Mouse (Mus musculus) brain, embryonic 14.5 days (tissue): ENCODE results near the gene Ablim1.

Source experiments
- CTCF ChIP-seq: fragments of 200-500 bp; IDR thresholded peaks from 2 replicates; pipeline ENCODE4 v1.5.1; 2012; ENCODE audit warnings: inconsistent platforms, mild to moderate bottlenecking, moderate library complexity, borderline replicate concordance; ENCODE audit not compliant: insufficient read depth, insufficient read length; ENCODE audit errors: extremely low read depth
- POLR2A ChIP-seq: fragments of 200-500 bp; IDR thresholded peaks from 2 replicates; pipeline ENCODE4 v1.6.1; 2012; ENCODE audit warnings: mild to moderate bottlenecking, inconsistent platforms, borderline replicate concordance; ENCODE audit not compliant: poor library complexity, insufficient read depth, insufficient read length, severe bottlenecking; ENCODE audit errors: extremely low read depth

GRCm38 (mm10) chr19:57304666-57305065 is 10.1 kb downstream of the Ablim1 start:
- TF ChIP-seq CTCF (no peak), POLR2A (no peak)
